Mouse (Mus musculus): ENCODE data around the gene Fam240b.

The Fam240b gene

DNA sequence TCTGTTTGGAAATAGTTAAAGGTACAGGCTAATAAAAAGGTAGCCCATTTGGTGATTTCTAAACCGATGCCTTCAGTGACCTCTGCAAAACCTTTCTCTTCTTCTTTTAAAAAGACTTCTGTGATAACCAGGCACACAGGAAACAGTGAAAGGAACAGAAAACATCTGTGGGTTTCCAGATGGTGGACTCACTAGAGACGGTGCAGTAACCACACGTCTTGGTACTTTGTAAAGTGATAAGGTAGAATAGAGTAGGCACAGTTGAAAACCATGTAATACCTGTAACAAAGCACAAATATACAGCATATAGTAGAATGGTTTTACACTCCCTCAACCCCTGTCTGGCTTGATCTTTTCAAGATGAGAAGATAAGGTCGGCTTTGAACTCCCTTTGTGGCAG is 57.0 kb downstream of the Fam240b start:
- no peak for DNase-seq (ENCODE audit: extremely low read depth, low read depth, low spot score)

- no peak for DNase-seq (ENCODE audit: extremely low read depth, low read depth, low spot score)
Observed at GRCm38 (mm10) chr13:64439471-64439870, 58.1 kb downstream of the Fam240b start.

DNA sequence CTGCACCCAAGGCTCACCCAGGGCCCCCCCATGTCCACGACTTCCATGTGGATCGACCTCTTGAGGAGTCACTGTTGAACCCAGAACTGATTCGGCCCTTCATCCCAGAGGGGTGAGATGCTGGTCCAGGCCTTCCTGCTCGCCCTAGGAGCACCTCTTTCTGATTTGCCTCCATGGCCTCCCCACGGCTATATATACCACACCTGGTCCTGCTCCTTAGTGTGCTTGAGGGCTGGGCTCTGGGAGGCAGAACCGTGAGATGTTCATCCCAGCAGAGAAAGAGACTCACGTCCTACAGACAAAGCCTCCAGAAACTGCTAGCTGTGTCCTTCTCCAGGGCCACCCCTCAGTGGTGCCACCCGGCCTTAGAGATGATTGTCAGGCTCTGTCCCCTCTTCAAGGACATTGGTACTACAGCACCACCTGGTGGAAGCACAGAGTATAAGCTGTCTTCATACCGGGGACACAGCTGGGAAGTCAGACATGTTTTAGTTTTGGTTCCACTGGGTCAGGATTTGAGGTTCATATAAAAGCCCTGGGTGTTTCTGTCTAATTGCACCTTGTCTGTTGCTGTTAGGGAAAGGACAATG is 58.6 kb downstream of the Fam240b start:
- no peak for DNase-seq (ENCODE audit: extremely low read depth, low read depth, low spot score)

- DNase-seq (ENCODE audit: extremely low read depth, low read depth, low spot score), result no peak
Observed at GRCm38 (mm10) chr13:64437801-64438200, 59.8 kb downstream of the Fam240b start.

GRCm38 (mm10) chr13:64432017-64432995 is 65.3 kb downstream of the Fam240b start, which contains the start of gene Cdk20:
Gene Cdk20 (plus strand): TSS chr13:64432314.
- peak; percentile 39 for DNase-seq (ENCODE audit: extremely low read depth, low read depth, low spot score)

Measured in fat pad, adult 2 months (tissue).